In genomic region chr16:45877171-45877570, GRCm38 (mm10) we compare ENCODE assay signal across 9 mouse cellular contexts.
DNase-seq lines count a peak whose midpoint lies in the region; ATAC-seq lines count a peak whose summit lies in the region.
"Had no signal": no experiment of that assay in that cellular context is flagged by ENCODE, and none has a peak within 500 bp of the region (broad histone marks: within the 10 kb centered on the region; RNA-seq: fewer than 3 reads in every experiment).

No protein-coding gene starts in this region.

- 72% methylated on average over 5 of the region's 5 CpGs for WGBS in limb, embryonic 11.5 days
- WGBS in limb, embryonic 10.5 days: 80% methylated on average over 5 of the region's 5 CpGs

- no peak overlapping the region for H3K4me2 ChIP-seq in limb, embryonic 11.5 days (ENCODE audit: low read depth, severe bottlenecking)
- H3K4me2 ChIP-seq: forebrain, embryonic 15.5 days; hindbrain, embryonic 15.5 days had no signal

- H3K4me3 ChIP-seq in limb, embryonic 11.5 days (ENCODE audit: low read depth, low read length): no peak overlapping the region
- no peak overlapping the region for H3K4me3 ChIP-seq in limb, embryonic 10.5 days
- H3K4me3 ChIP-seq: forebrain, embryonic 15.5 days; hindbrain, embryonic 15.5 days had no signal

- no peaks in the 10 kb centered on the region for H3K4me1 ChIP-seq in limb, embryonic 11.5 days (ENCODE audit: control insufficient read depth, insufficient read depth, low read length)
- H3K4me1 ChIP-seq in limb, embryonic 10.5 days: no peaks in the 10 kb centered on the region; the same call in 1 of the 2 replicates
- H3K4me1 ChIP-seq: forebrain, embryonic 15.5 days; hindbrain, embryonic 15.5 days had no signal

- no peaks in the 10 kb centered on the region for H3K36me3 ChIP-seq in limb, embryonic 11.5 days (ENCODE audit: control insufficient read depth, insufficient read depth, low read length)
- no peaks in the 10 kb centered on the region for H3K36me3 ChIP-seq in limb, embryonic 10.5 days
- H3K36me3 ChIP-seq: forebrain, embryonic 15.5 days; hindbrain, embryonic 15.5 days had no signal

- no peak for DNase-seq in limb, embryonic 11.5 days (ENCODE audit: low spot score)
- DNase-seq in limb, embryonic 10.5 days (ENCODE audit: low spot score): no peak
- peak; percentile 56 for DNase-seq in gastrocnemius, postnatal 14 days
- DNase-seq in kidney, postnatal 10 days: peak; percentile 63
- DNase-seq in right cerebral cortex, postnatal 10 days (ENCODE audit: low spot score in 2 of 2): peak; percentile 41 to 54

- H3K9me3 ChIP-seq in limb, embryonic 11.5 days (ENCODE audit: control insufficient read depth, low read length): no peaks in the 10 kb centered on the region
- no peaks in the 10 kb centered on the region for H3K9me3 ChIP-seq in limb, embryonic 10.5 days (replicated peaks)
- H3K9me3 ChIP-seq: forebrain, embryonic 15.5 days; hindbrain, embryonic 15.5 days had no signal

- H3K27ac ChIP-seq in limb, embryonic 11.5 days (replicated peaks; ENCODE audit: low read depth, low read length): no peak overlapping the region
- no peak overlapping the region for H3K27ac ChIP-seq in limb, embryonic 10.5 days
- H3K27ac ChIP-seq: forebrain, embryonic 15.5 days; hindbrain, embryonic 15.5 days had no signal

- intact Hi-C loops in gastrocnemius, postnatal 14 days (cut with DNase I; ENCODE audit: low total_unique reads): no loop called here

- ATAC-seq in limb, embryonic 11.5 days (ENCODE audit: insufficient number of reproducible peaks, low FRiP score, low TSS enrichment, low read depth): 0 out of 2 replicates have a peak, but pooled peaks have one; percentile 35
- no peak for ATAC-seq in granulocyte monocyte progenitor cell, adult 5-6 weeks (replicated peaks; ENCODE audit: poor library complexity, severe bottlenecking)
- no peak for ATAC-seq in megakaryocyte-erythroid progenitor cell, adult 5-6 weeks (replicated peaks; ENCODE audit: low FRiP score, low TSS enrichment, poor library complexity, severe bottlenecking)
- ATAC-seq: forebrain, embryonic 15.5 days had no signal

- no peak overlapping the region for H3K9ac ChIP-seq in limb, embryonic 11.5 days (ENCODE audit: low read length)
- H3K9ac ChIP-seq: forebrain, embryonic 15.5 days; hindbrain, embryonic 15.5 days had no signal

- H3K27me3 ChIP-seq in limb, embryonic 11.5 days (ENCODE audit: control insufficient read depth, insufficient read depth, low read length): no peaks in the 10 kb centered on the region
- H3K27me3 ChIP-seq in limb, embryonic 10.5 days (ENCODE audit: low read depth, poor library complexity, severe bottlenecking): no peaks in the 10 kb centered on the region
- H3K27me3 ChIP-seq: forebrain, embryonic 15.5 days; hindbrain, embryonic 15.5 days had no signal

Comparison
In these comparisons a context has a peak if more than half of its experiments do, and no peak if none do; other contexts are left out.
1. DNase-seq: peak in gastrocnemius, postnatal 14 days (single experiment), kidney, postnatal 10 days (single experiment) and right cerebral cortex, postnatal 10 days (2 of 2); none in limb, embryonic 11.5 days (single experiment) and limb, embryonic 10.5 days (single experiment).